Mouse (Mus musculus): ENCODE results near the gene Itm2c. TPM values are rescaled to one million over a fixed set of nuclear protein-coding genes. Genes with fewer than 3 reads are reported as not detected.
A peak's percentile ranks its signal among the peaks of the same experiment; 100 is the strongest.

Itm2c gene
- total RNA-seq, 2 experiments from 2014 or later = 96.4 to 109 TPM

- DNase-seq = peak in 1 of 2 experiments; percentile 26
- intact Hi-C loops (cut with DNase I) = no loop called here
Observed at GRCm38 (mm10) chr1:85897901-85898760, 4.0 kb downstream of the Itm2c start.

- intact Hi-C loops (cut with DNase I) = no loop called here
Observed at GRCm38 (mm10) chr1:85898761-85899387, 4.8 kb downstream of the Itm2c start.

GRCm38 (mm10) chr1:85899388-85899761 is 5.3 kb downstream of the Itm2c start:
- intact Hi-C loops (cut with DNase I) = no loop called here

More at GRCm38 (mm10) chr1:85898761-85899387, 4.8 kb downstream of the Itm2c start:
- no peak for DNase-seq

GRCm38 (mm10) chr1:85900521-85901333 is 6.6 kb downstream of the Itm2c start:
- intact Hi-C loops (cut with DNase I) = no loop called here
- DNase-seq = peak; percentile 54 to 55

More at GRCm38 (mm10) chr1:85899388-85899761, 5.3 kb downstream of the Itm2c start:
- DNase-seq = no peak

GRCm38 (mm10) chr1:85901516-85902107 is 7.5 kb downstream of the Itm2c start:
- intact Hi-C loops (cut with DNase I) = loop anchor here (2.0 kb wide), 1 partner anchor 25 kb away; no protein-coding TSS in a partner anchor
- DNase-seq = peak in 1 of 2 experiments; percentile 38

- intact Hi-C loops (cut with DNase I) = loop anchor here (2.0 kb wide), 1 partner anchor 25 kb away; no protein-coding TSS in a partner anchor
- peak; percentile 52 to 60 for DNase-seq
Observed at GRCm38 (mm10) chr1:85902108-85902561, 8.1 kb downstream of the Itm2c start.

- DNase-seq = no peak
- intact Hi-C loops (cut with DNase I) = no loop called here
Observed at GRCm38 (mm10) chr1:85906892-85907291, 12.8 kb downstream of the Itm2c start.

- intact Hi-C loops (cut with DNase I) = no loop called here
- no peak for DNase-seq
Observed at GRCm38 (mm10) chr1:85908754-85909590, 14.9 kb downstream of the Itm2c start.

- DNase-seq = no peak
- intact Hi-C loops (cut with DNase I) = no loop called here
Observed at GRCm38 (mm10) chr1:85913078-85913755, 19.1 kb downstream of the Itm2c start.

GRCm38 (mm10) chr1:85915890-85916289 is 21.8 kb downstream of the Itm2c start:
- intact Hi-C loops (cut with DNase I) = no loop called here
- DNase-seq = no peak

GRCm38 (mm10) chr1:85916830-85917450 is 22.9 kb downstream of the Itm2c start:
- intact Hi-C loops (cut with DNase I) = no loop called here
- DNase-seq = no peak

- DNase-seq = no peak
- intact Hi-C loops (cut with DNase I) = no loop called here
Observed at GRCm38 (mm10) chr1:85919621-85920020, 25.5 kb downstream of the Itm2c start.

- intact Hi-C loops (cut with DNase I) = no loop called here
- DNase-seq = no peak
Observed at GRCm38 (mm10) chr1:85921725-85922124, 27.6 kb downstream of the Itm2c start.

GRCm38 (mm10) chr1:85922127-85922864 is 28.2 kb downstream of the Itm2c start:
- intact Hi-C loops (cut with DNase I) = no loop called here

GRCm38 (mm10) chr1:85922865-85923211 is 28.8 kb downstream of the Itm2c start:
- DNase-seq = no peak
- intact Hi-C loops (cut with DNase I) = no loop called here

More at GRCm38 (mm10) chr1:85922127-85922864, 28.2 kb downstream of the Itm2c start:
- no peak for DNase-seq

GRCm38 (mm10) chr1:85925183-85925582 is 31.1 kb downstream of the Itm2c start:
- intact Hi-C loops (cut with DNase I) = no loop called here

GRCm38 (mm10) chr1:85928057-85928687 is 34.1 kb downstream of the Itm2c start, which contains the start of gene 4933407L21Rik:
4933407L21Rik (plus strand) TSS chr1:85928483.
- intact Hi-C loops (cut with DNase I) = no loop called here
- DNase-seq = peak; percentile 29 to 32

More at GRCm38 (mm10) chr1:85925183-85925582, 31.1 kb downstream of the Itm2c start:
- DNase-seq = no peak
